Mouse (Mus musculus): Measurements from ENCODE around the gene Mtmr11.

GRCm38 (mm10) chr3:96219191-96219641 is 57.4 kb downstream of the Mtmr11 start:
- no peak for TF ChIP-seq POLR2A (IDR thresholded peaks at IDR 0.05; ENCODE audit: extremely low read depth, insufficient read depth, low read length)
- TF ChIP-seq CTCF (IDR thresholded peaks at IDR 0.05; ENCODE audit: low read depth, low read length): no peak; the same call in 1 of the 2 replicates

Data from liver, adult 2 months (tissue).